10 mouse cellular contexts compared by ENCODE assay signal in genomic region chr1:132321821-132322580, GRCm38 (mm10). TPM values are rescaled to one million over a fixed set of nuclear protein-coding genes. Genes with fewer than 3 reads are reported as not detected.
DNase-seq lines count a peak whose midpoint lies in the region; ATAC-seq and TF ChIP-seq lines count a peak whose summit lies in the region.
"Had no signal": no experiment of that assay in that cellular context is flagged by ENCODE, and none has a peak within 500 bp of the region (broad histone marks: within the 10 kb centered on the region; RNA-seq: fewer than 3 reads in every experiment).

No protein-coding gene starts in this region.

- TF ChIP-seq POLR2A in ES-Bruce4 (IDR thresholded peaks at IDR 0.05; ENCODE audit: insufficient read depth, low read length), result no peak

- peaks cover 4% of the 10 kb centered on the region; the same call in 1 of the 2 replicates for H3K36me3 ChIP-seq in heart, embryonic 11.5 days (ENCODE audit: control insufficient read depth, insufficient read depth, low read length)
- no peaks in the 10 kb centered on the region for H3K36me3 ChIP-seq in ES-Bruce4 (ENCODE audit: control insufficient read depth, insufficient read depth, low read length, poor library complexity, severe bottlenecking)
- H3K36me3 ChIP-seq in forebrain, embryonic 13.5 days (ENCODE audit: poor library complexity, severe bottlenecking), result peaks cover 22% of the 10 kb centered on the region
- H3K36me3 ChIP-seq in midbrain, embryonic 10.5 days, result peaks cover 78% of the 10 kb centered on the region

- TF ChIP-seq EP300 in ES-Bruce4 (IDR thresholded peaks at IDR 0.05; ENCODE audit: insufficient read depth, low read depth, low read length), result no peak

- no peak for ATAC-seq in heart, embryonic 11.5 days (replicated peaks; ENCODE audit: insufficient number of reproducible peaks, low FRiP score, low TSS enrichment)
- ATAC-seq in forebrain, embryonic 13.5 days, result no peak
- ATAC-seq in cerebellum, adult (ENCODE audit: insufficient number of reproducible peaks, low FRiP score, low TSS enrichment), result no peak

- no peak overlapping the region for H3K9ac ChIP-seq in heart, embryonic 11.5 days (ENCODE audit: low read depth, low read length)
- H3K9ac ChIP-seq in ES-Bruce4 (ENCODE audit: low read depth, poor library complexity, severe bottlenecking), result no peak overlapping the region
- peak overlapping the region; percentile 52 for H3K9ac ChIP-seq in forebrain, embryonic 13.5 days

- peaks cover 23% of the 10 kb centered on the region for H3K4me1 ChIP-seq in heart, embryonic 11.5 days (ENCODE audit: control insufficient read depth, insufficient read depth, low read length)
- peaks cover 21% of the 10 kb centered on the region for H3K4me1 ChIP-seq in ES-Bruce4 (ENCODE audit: control insufficient read depth, insufficient read depth, low read length)
- peaks cover 100% of the 10 kb centered on the region for H3K4me1 ChIP-seq in forebrain, embryonic 13.5 days
- H3K4me1 ChIP-seq in midbrain, embryonic 10.5 days, result peaks cover 100% of the 10 kb centered on the region

- no peak overlapping the region for H3K4me3 ChIP-seq in heart, embryonic 11.5 days (ENCODE audit: low read depth, low read length)
- no peak overlapping the region for H3K4me3 ChIP-seq in ES-Bruce4 (ENCODE audit: low read depth, low read length)
- H3K4me3 ChIP-seq in forebrain, embryonic 13.5 days, result no peak overlapping the region
- peak overlapping the region; percentile 88 for H3K4me3 ChIP-seq in midbrain, embryonic 10.5 days

- 69% methylated on average over 7 of the region's 7 CpGs for WGBS in heart, embryonic 11.5 days (ENCODE audit: insufficient replicate concordance)
- WGBS in forebrain, embryonic 13.5 days, result 17% methylated on average over 7 of the region's 7 CpGs
- WGBS in midbrain, embryonic 10.5 days, result 24% methylated on average over 7 of the region's 7 CpGs

- no peak for DNase-seq in heart, adult 11 months
- no peak for DNase-seq in midbrain, embryonic 10.5 days (ENCODE audit: low spot score)
- DNase-seq in adrenal gland, postnatal 36 days, result no peak
- DNase-seq in right cerebral cortex, postnatal 25 days, result no peak
- DNase-seq: cerebellum, adult 8-10 months; gastrocnemius, postnatal 36 days had no signal

- no peak overlapping the region for H3K4me2 ChIP-seq in heart, embryonic 11.5 days
- peak overlapping the region; percentile 29 for H3K4me2 ChIP-seq in forebrain, embryonic 13.5 days

- no peaks in the 10 kb centered on the region for H3K9me3 ChIP-seq in heart, embryonic 11.5 days (replicated peaks; ENCODE audit: control insufficient read depth, low read length)
- no peaks in the 10 kb centered on the region for H3K9me3 ChIP-seq in ES-Bruce4 (replicated peaks; ENCODE audit: control insufficient read depth, insufficient read depth, low read length, poor library complexity, severe bottlenecking)
- no peaks in the 10 kb centered on the region for H3K9me3 ChIP-seq in forebrain, embryonic 13.5 days (replicated peaks)
- H3K9me3 ChIP-seq in midbrain, embryonic 10.5 days (replicated peaks), result no peaks in the 10 kb centered on the region

- no peak for TF ChIP-seq CTCF in ES-Bruce4 (IDR thresholded peaks at IDR 0.05; ENCODE audit: low read depth, low read length)

- H3K27ac ChIP-seq in heart, embryonic 11.5 days (ENCODE audit: low read depth, low read length), result peak overlapping the region; percentile 50; the same call in 1 of the 2 replicates
- peak overlapping the region; percentile 76 for H3K27ac ChIP-seq in ES-Bruce4 (ENCODE audit: insufficient read depth, low read length)
- H3K27ac ChIP-seq in forebrain, embryonic 13.5 days, result peak overlapping the region; percentile 99
- peak overlapping the region; percentile 95 for H3K27ac ChIP-seq in midbrain, embryonic 10.5 days (replicated peaks)

- H3K27me3 ChIP-seq in heart, embryonic 11.5 days (ENCODE audit: control insufficient read depth, insufficient read depth, low read length), result peaks cover under 1% of the 10 kb centered on the region; the same call in 1 of the 2 replicates
- H3K27me3 ChIP-seq in ES-Bruce4 (ENCODE audit: control insufficient read depth, insufficient read depth, low read length, poor library complexity, severe bottlenecking), result no peaks in the 10 kb centered on the region
- H3K27me3 ChIP-seq in forebrain, embryonic 13.5 days, result no peaks in the 10 kb centered on the region
- H3K27me3 ChIP-seq in midbrain, embryonic 10.5 days (ENCODE audit: low read depth, poor library complexity, severe bottlenecking), result no peaks in the 10 kb centered on the region

RNA-seq across cellular contexts. Expression of gene Nuak2, which starts 6.1 kb away (rescaled TPM):
- 2.6 and 3.6 TPM in 2 replicates for polyA plus RNA-seq in heart, embryonic 11.5 days (2014; fragmentation: Nextera tagmentation; extraction: Ambion mirVana)
- 20.0 and 21.7 TPM in 2 replicates for polyA plus RNA-seq in ES-Bruce4 (2011; ENCODE audit: insufficient read depth, insufficient read length, low read depth, missing spikeins)
- polyA plus RNA-seq in forebrain, embryonic 13.5 days (2015; fragmentation: Nextera tagmentation; extraction: Ambion mirVana), result 28.8 and 36.5 TPM in 2 replicates
- 87.1 and 101 TPM in 2 replicates for polyA plus RNA-seq in midbrain, embryonic 10.5 days (2016; fragmentation: Nextera tagmentation; extraction: Ambion mirVana)
- total RNA-seq in adrenal gland, postnatal 36 days (2021), result 1 to 10 TPM; 2.8 to 4.9 TPM

RNA-seq across cellular contexts. Expression of gene Klhdc8a, which starts 23.6 kb away (rescaled TPM):
- polyA plus RNA-seq in heart, embryonic 11.5 days (2014; fragmentation: Nextera tagmentation; extraction: Ambion mirVana), result 0.45 and 0.56 TPM in 2 replicates
- 0.60 and 0.72 TPM in 2 replicates for polyA plus RNA-seq in ES-Bruce4 (2011; ENCODE audit: insufficient read depth, insufficient read length, low read depth, missing spikeins)
- polyA plus RNA-seq in forebrain, embryonic 13.5 days (2015; fragmentation: Nextera tagmentation; extraction: Ambion mirVana), result 1.2 and 1.6 TPM in 2 replicates
- polyA plus RNA-seq in midbrain, embryonic 10.5 days (2016; fragmentation: Nextera tagmentation; extraction: Ambion mirVana), result 1.4 and 2.8 TPM in 2 replicates
- 100 to 1,000 TPM; 155 to 161 TPM for total RNA-seq in adrenal gland, postnatal 36 days (2021)
